Mouse (Mus musculus) left cerebral cortex, adult 8-10 months (tissue): ENCODE data around the gene Sccpdh. TPM values are rescaled to one million over a fixed set of nuclear protein-coding genes. Genes with fewer than 3 reads are reported as not detected.
"Not testable (repeated sequence)": the region's sequence is repeated elsewhere in the genome, so short reads cannot be mapped to it uniquely, and the experiment has no call there.

ENCODE experiments used
- DNase-seq, 2 experiments: peaks; one replicate each; pipeline ENCODE4 v3.0.0; 2022; ENCODE audit warnings: low spot score in 2 of 2
- total RNA-seq, 4 experiments: library from RNA; stranded (reverse); gene quantifications; 2 replicates each; pipeline ENCODE4 v1.2.4; 2022

Sccpdh gene
- total RNA-seq, 4 experiments from 2014 or later = 65.4 to 75.6 (median 71.6) TPM

DNA sequence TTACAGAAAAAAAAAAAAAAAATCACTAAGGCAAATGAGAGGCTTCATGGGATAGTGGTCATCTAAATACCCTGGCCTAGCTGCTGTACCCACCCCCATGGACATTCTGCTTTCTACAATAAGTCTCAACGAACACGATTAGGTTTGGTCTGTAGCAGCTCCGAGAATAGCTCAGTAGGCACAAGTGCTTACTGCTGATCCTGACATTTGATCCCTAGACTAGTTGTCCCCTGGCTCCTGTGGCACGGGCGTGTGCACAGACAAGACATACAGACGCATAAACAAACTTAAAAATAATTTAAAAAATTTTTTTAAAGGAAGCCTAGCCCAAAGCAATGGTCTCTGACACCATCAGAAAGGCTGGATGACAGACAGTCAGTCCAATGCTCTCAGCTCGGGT is 560 bp upstream of the Sccpdh start:
- DNase-seq = no peak

GRCm38 (mm10) chr1:179668836-179669537 is 977 bp downstream of the Sccpdh start:
- no peak for DNase-seq

DNA sequence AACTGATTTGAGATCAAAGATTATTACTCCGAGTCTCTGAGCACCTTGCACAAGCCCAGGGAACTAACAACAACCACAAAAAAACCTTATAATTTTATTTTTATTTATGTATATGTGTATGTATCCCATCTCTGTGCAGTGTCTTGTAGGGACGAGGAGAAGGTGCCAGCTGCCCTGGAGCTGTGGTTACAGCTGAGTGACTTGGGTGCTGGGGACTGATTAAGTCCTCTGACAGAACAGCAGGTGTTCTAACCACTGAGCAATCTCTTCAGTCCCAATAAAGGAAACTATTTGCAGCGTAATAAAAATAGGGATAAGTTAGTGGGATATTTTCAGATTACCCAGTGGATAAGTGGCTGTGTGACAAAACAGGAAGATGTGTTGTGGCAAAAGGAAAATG is 6.3 kb downstream of the Sccpdh start:
- no peak for DNase-seq

DNA sequence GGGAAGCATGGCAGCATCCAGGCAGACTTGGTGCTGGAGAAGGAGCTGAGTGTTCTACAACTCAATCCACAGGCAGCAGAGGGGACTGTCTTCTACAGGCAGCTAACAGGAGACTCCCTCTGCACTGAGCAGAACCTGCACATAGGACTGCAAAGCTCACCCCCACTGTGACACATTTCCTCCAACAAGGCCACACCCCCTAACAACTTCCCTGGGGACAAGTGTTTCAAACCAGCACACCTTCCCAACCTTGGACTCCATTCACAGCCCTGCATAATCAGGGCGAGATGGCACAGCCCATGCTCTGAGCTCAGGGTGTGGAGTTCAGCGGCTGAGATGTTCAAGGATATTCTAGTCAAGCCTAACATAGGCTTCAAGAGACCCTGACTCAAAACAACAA is 9.0 kb downstream of the Sccpdh start:
- no peak for DNase-seq

- no peak for DNase-seq
Observed at GRCm38 (mm10) chr1:179679326-179679725, 11.3 kb downstream of the Sccpdh start.

- not testable (repeated sequence) for DNase-seq
Observed at GRCm38 (mm10) chr1:179682753-179683152, 14.7 kb downstream of the Sccpdh start.

GRCm38 (mm10) chr1:179686348-179686747 is 18.3 kb downstream of the Sccpdh start:
- DNase-seq = no peak

DNA sequence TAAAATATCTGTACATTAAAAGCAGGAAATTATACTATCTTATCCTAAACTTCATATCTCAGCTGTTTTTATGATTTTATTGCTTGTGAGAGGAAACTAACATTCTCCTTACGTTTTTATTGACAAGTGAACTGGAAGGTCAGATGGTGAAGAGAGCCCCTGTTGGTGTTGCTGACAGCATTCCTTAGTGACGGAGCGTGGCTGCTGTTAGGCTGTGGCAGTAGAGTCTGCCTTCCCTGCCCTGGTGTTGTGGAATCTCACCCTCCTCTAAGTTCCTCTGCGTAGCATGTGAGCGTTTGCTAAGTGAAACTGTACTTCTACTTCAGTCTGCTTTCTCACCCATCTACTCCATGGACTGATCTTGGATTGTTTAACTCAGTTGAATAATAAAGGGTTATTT is 18.8 kb downstream of the Sccpdh start:
- no peak for DNase-seq

GRCm38 (mm10) chr1:179687305-179687704 is 19.3 kb downstream of the Sccpdh start:
- no peak for DNase-seq

- no peak for DNase-seq
Observed at GRCm38 (mm10) chr1:179687966-179688365, 20.0 kb downstream of the Sccpdh start.

DNA sequence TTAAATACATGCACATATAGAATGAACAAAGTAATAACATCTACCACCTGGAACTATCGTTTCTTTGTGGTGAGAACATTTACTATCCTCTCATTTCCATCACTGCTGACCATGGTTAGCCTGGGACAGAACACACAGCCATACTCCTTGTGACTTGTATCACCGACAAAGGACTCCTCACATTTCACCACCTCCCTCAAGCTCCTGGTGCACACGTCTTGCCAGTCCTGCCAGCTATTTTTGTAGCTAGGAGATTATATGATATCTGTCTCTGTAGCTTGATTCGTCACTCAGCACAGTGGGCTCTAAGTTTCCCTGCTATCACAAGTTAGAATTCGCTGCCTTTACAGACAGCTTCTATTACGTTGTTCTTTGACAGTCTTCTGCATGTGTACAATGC is 20.4 kb downstream of the Sccpdh start:
- DNase-seq = no peak

DNA sequence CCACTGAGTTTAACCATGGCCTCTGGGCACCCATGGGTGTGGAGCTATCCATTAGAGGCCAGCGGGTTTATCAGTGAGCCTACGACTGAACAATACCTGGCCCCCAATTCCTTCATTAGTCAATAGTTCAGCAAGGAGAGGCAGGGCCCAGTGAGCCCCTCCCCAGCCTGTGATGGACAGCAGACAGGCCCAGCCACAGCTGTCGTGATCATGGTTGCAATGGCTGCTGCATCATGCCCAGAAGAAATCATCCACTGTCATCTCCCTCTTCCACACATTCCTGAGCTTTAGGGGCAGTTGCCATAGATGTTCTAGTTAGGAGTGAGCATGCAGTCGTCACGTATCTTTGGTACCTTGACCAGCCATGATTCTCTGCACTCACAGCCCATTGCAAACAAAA is 20.9 kb downstream of the Sccpdh start:
- DNase-seq = no peak

DNA sequence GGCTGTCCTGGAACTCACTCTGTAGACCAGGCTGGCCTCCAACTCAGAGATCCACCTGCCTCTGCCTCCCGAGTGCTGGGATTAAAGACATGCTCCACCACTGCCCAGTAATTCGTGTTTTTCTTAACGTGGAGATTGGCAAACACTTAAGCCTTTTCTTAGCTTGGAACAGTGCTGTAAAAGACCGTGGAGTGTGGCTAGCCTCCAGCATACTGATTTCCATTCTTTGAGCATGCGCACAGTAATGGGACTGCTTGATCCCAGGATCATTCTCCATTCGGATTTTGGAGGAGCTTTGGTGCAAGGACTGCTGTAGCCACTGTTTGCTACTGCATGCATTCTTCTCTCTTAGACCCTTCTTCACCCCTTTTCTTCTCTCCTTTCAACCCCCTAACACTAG is 21.5 kb downstream of the Sccpdh start:
- DNase-seq = no peak

GRCm38 (mm10) chr1:179704150-179704549 is 36.1 kb downstream of the Sccpdh start:
- no peak for DNase-seq

DNA sequence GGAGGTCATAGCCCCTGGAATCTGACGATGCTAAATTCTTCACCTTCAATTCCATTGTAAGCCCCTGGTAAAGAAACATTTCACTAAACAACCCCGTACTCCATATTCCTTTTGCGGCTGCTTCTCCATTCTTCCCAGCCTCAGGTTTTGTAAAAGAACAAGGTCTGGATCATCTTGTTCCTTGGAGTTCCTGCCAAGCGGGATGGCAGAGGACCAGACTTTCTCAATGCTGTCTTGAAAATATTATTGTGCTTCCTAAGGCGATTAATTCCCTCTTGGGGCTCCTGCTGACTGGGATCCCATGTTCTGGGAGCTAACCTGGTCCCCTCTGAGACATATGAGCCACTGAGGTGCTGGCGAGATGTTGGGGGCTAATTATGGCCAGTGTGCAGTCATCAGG is 37.1 kb downstream of the Sccpdh start:
- peak; percentile 18 to 37 for DNase-seq

- DNase-seq = peak; percentile 27 to 92
Observed at GRCm38 (mm10) chr1:179709390-179709789, 41.4 kb downstream of the Sccpdh start.

GRCm38 (mm10) chr1:179710739-179711138 is 42.7 kb downstream of the Sccpdh start:
- no peak for DNase-seq

DNA sequence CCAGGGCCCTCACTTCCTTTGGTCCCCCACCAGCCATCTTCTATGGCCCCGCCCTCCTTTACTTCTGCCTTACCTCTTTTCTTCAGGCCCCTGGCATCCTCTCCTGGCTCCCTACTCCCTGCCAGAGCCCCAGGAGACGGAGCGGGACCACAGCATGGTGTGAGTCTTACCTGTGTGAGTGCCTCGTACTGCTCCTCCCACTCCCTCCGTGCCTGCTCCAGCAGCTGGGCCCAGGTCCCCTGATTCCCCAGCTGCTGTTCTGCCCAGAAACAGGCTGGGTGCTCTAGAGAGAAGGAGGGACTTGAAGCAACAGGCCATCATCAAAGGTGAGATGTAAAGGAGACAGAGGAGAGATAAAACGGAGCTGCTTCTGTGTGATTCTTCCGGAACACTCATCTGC is 44.6 kb downstream of the Sccpdh start:
- no peak for DNase-seq

DNA sequence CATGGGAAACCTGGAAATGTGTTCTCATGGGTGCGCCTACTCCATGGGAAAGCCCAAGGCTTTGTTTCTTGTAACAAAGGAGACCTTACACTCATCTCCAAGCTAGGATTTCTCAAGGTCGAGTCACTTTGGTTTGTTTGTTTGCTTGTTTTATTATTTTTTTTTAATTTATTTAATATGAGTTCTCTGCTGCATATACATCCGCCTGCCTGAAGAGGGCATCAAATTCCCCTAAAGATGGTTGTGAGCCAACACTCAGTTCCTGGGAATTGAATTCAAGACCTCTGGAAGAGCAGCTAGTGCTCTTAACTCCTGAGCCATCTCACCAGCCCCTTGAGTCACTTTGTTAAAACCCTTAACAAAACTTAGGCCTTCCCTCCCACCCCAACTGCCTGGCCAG is 45.4 kb downstream of the Sccpdh start:
- no peak for DNase-seq

- DNase-seq = not testable (repeated sequence)
Observed at GRCm38 (mm10) chr1:179715289-179715688, 47.3 kb downstream of the Sccpdh start.

DNA sequence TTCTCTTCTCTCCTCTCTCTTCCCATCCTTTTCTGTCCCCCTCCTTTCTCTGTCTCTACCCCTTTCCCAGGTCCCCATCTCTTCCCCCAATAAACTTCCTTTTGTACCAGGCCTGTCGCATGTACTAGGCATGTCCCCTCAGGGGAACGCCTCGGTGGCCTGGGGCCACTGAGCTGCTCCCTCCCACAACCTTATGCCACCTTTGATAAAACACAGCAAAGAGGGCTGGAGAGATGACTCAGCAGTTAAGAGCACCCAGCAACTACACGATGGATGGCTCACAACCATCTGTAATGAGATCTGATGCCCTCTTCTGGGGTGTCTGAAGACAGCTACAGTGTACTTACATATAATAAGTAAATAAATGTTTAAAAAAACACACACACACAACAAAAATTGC is 47.8 kb downstream of the Sccpdh start:
- DNase-seq = no peak

DNA sequence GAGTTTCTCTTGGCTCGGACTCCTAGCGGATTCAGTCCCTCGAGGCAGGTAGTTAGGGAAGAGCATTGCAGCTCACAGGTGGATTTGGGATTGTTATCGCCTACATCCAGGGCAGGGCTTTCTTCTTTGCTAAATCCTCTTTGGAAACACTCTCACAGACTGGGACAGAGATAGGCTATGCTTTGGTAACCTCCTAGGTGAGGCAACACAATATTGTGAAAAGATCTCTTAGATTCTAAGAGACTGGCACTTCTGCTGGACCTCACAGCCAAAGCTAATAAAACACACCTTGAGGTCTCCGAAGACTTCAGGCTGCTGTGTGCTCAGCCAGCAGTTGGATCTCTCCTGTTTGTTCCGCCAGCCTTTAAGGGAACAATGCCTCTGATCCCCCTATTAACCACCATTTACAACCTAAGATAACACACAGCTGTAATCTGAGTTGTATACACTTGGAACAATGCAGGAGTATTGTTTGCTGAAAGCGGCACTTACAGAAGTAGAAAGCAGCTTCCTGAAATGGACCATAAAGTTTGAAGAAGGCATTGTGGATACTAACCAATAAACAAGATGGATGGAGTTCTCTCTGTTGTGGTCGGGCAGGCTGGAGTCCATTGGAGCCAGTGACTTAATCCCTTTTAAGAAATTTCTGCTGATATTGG is 54.9 kb downstream of the Sccpdh start:
- DNase-seq = no peak

GRCm38 (mm10) chr1:179728661-179729060 is 60.7 kb downstream of the Sccpdh start:
- no peak for DNase-seq
